Mouse (Mus musculus) adrenal gland, adult (tissue): ENCODE results near the gene Elmo3.
A peak's percentile ranks its signal among the peaks of the same experiment; 100 is the strongest.

Experiments used
- DNase-seq, 2 experiments: peaks; one replicate each; pipeline ENCODE4 v3.0.0; 2022 to 2023; ENCODE audit warnings: low spot score in 1 of 2; ENCODE audit not compliant: inconsistent age in 2 of 2

Gene Elmo3

GRCm38 (mm10) chr8:105305211-105306145, at the start of gene Elmo3:
Gene Elmo3 (plus strand): TSS chr8:105305601.
- peak; percentile 76 to 90 for DNase-seq

- DNase-seq, result peak in 1 of 2 experiments; percentile 16
These were observed 47.9 kb upstream of the Elmo3 start for GRCm38 (mm10) chr8:105257318-105258114.

GRCm38 (mm10) chr8:105258911-105259720, 46.3 kb upstream of the Elmo3 start:
- DNase-seq, result peak; percentile 18 to 44

- peak; percentile 77 to 92 for DNase-seq
These were observed 45.6 kb upstream of the Elmo3 start for GRCm38 (mm10) chr8:105259721-105260320.

- no peak for DNase-seq
These were observed 44.9 kb upstream of the Elmo3 start for GRCm38 (mm10) chr8:105260371-105261099.

GRCm38 (mm10) chr8:105261326-105261980, 43.9 kb upstream of the Elmo3 start:
- no peak for DNase-seq

- DNase-seq, result no peak
These were observed 42.0 kb upstream of the Elmo3 start for GRCm38 (mm10) chr8:105263244-105263912.

- peak; percentile 88 to 94 for DNase-seq
These were observed 41.1 kb upstream of the Elmo3 start, which contains the start of the genes Tradd and Fbxl8 for GRCm38 (mm10) chr8:105264024-105264982. Gene Tradd (minus strand): TSS chr8:105264609. Gene Fbxl8 (plus strand): TSS chr8:105264648.

GRCm38 (mm10) chr8:105265128-105265527, 40.3 kb upstream of the Elmo3 start:
- DNase-seq, result peak; percentile 20 to 62

- peak in 1 of 2 experiments; percentile 8 for DNase-seq
These were observed 38.6 kb upstream of the Elmo3 start for GRCm38 (mm10) chr8:105266775-105267174.

- DNase-seq, result peak; percentile 49 to 71
These were observed 36.9 kb upstream of the Elmo3 start for GRCm38 (mm10) chr8:105268342-105269074.

GRCm38 (mm10) chr8:105269075-105269458, 36.3 kb upstream of the Elmo3 start:
- DNase-seq, result no peak

- peak; percentile 82 to 90 for DNase-seq
These were observed 35.9 kb upstream of the Elmo3 start, which contains the start of gene Hsf4 for GRCm38 (mm10) chr8:105269461-105269947. Gene Hsf4 (plus strand): TSS chr8:105269801.

GRCm38 (mm10) chr8:105270101-105270915, 35.1 kb upstream of the Elmo3 start:
- DNase-seq, result peak in 1 of 2 experiments; percentile 16

- peak; percentile 15 to 49 for DNase-seq
These were observed 34.5 kb upstream of the Elmo3 start for GRCm38 (mm10) chr8:105270916-105271186.

- peak in 1 of 2 experiments; percentile 16 for DNase-seq
These were observed 30.0 kb upstream of the Elmo3 start for GRCm38 (mm10) chr8:105275387-105275786.
